Mouse (Mus musculus) forebrain, embryonic 14.5 days (tissue): Measurements from ENCODE around the gene Samd4b. TPM values are rescaled to one million over a fixed set of nuclear protein-coding genes. Genes with fewer than 3 reads are reported as not detected.

Experiments
- ATAC-seq: fragments of 200-750 bp; cut with Nextera tagmentation; 2 replicates; pipeline ENCODE4 v1.8.0; 2017; ENCODE audit warnings: mild to moderate bottlenecking, moderate library complexity
- DNase-seq: peaks from one replicate; pipeline ENCODE4 v3.0.0-alpha.2; 2015; ENCODE audit warnings: low spot score
- H3K27ac ChIP-seq: fragments of 300-500 bp; sonication (generic); 2 replicates; pipeline ENCODE4 v1.5.1; 2014; ENCODE audit warnings: low read depth, mild to moderate bottlenecking, control low read depth, low read length, moderate library complexity
- H3K27me3 ChIP-seq: fragments of 300-500 bp; sonication (generic); replicated peaks from 2 replicates; pipeline ENCODE4 v1.6.1; 2014; ENCODE audit warnings: low read length, control low read depth, mixed read lengths; ENCODE audit not compliant: control insufficient read depth, insufficient read depth
- H3K36me3 ChIP-seq: fragments of 300-500 bp; sonication (generic); 2 replicates; pipeline ENCODE4 v1.6.1; 2014; ENCODE audit warnings: low read length, control low read depth; ENCODE audit not compliant: control insufficient read depth, insufficient read depth
- H3K4me1 ChIP-seq: fragments of 300-500 bp; sonication (generic); 2 replicates; pipeline ENCODE4 v1.6.1; 2014; ENCODE audit warnings: antibody characterized with exemption, low read length, control low read depth; ENCODE audit not compliant: control insufficient read depth, insufficient read depth
- H3K4me2 ChIP-seq: fragments of 300-500 bp; sonication (generic); 2 replicates; pipeline ENCODE4 v1.6.1; 2014; ENCODE audit warnings: mild to moderate bottlenecking, control low read depth, low read length
- H3K4me3 ChIP-seq: fragments of 300-500 bp; sonication (generic); 2 replicates; pipeline ENCODE4 v1.5.1; 2014; ENCODE audit warnings: low read depth, low read length, control low read depth
- H3K9ac ChIP-seq: fragments of 300-500 bp; sonication (generic); 2 replicates; pipeline ENCODE4 v1.6.1; 2014; ENCODE audit warnings: mild to moderate bottlenecking, low read length, control low read depth, moderate library complexity
- H3K9me3 ChIP-seq: fragments of 300-500 bp; sonication (generic); replicated peaks from 2 replicates; pipeline ENCODE4 v1.6.1; 2016; ENCODE audit warnings: low read length, control low read depth, mixed read lengths; ENCODE audit not compliant: control insufficient read depth
- WGBS: fragments of 180-500 bp; shearing (Covaris S2); extraction: QIAGEN DNeasy Blood & Tissue Kit; methylation state at CpG from one replicate; pipeline ENCODE4 v1.1.7; 2014; 5-methylcytosine and 5-hydroxymethylcytosine counted together
- polyA plus RNA-seq: library from polyadenylated mRNA; unstranded; fragments of >200 nt; fragmentation: Nextera tagmentation; extraction: Ambion mirVana; gene quantifications from 2 replicates; pipeline ENCODE4 v1.2.1, GENCODE M21; 2014

Samd4b gene
- 20.1 and 24.1 TPM in 2 replicates for polyA plus RNA-seq

- H3K4me2 ChIP-seq, result peak within 1 kb of the TSS; percentile 76
- no peaks in the 10 kb centered on the region for H3K36me3 ChIP-seq
- H3K4me3 ChIP-seq, result peak within 1 kb of the TSS; percentile 57
- ATAC-seq (peak; percentile 96), DNase-seq (peak; percentile 99)
- H3K9ac ChIP-seq, result peak within 1 kb of the TSS; percentile 71
- H3K27ac ChIP-seq, result peak within 1 kb of the TSS; percentile 86
- no peaks in the 10 kb centered on the region for H3K9me3 ChIP-seq
- under 1% methylated on average over 66 of the region's 66 CpGs for WGBS
- H3K27me3 ChIP-seq, result no peaks in the 10 kb centered on the region
- H3K4me1 ChIP-seq, result peaks cover 16% of the 10 kb centered on the region
Observed at GRCm38 (mm10) chr7:28597642-28598446, at the start of gene Samd4b, which contains the start of gene Pak4. TSS of gene Samd4b (minus strand) at chr7:28598144. TSS of gene Pak4 (minus strand) at chr7:28598185.

GRCm38 (mm10) chr7:28647016-28647415 is 49.1 kb upstream of the Samd4b start:
- no peak overlapping the region for H3K4me3 ChIP-seq
- H3K27ac ChIP-seq, result no peak overlapping the region
- H3K4me1 ChIP-seq, result no peaks in the 10 kb centered on the region
- H3K4me2 ChIP-seq, result no peak overlapping the region
- H3K27me3 ChIP-seq, result no peaks in the 10 kb centered on the region
- no peaks in the 10 kb centered on the region for H3K36me3 ChIP-seq
- no peak overlapping the region for H3K9ac ChIP-seq
- DNase-seq (no peak), ATAC-seq (no peak)
- no peaks in the 10 kb centered on the region for H3K9me3 ChIP-seq
- 50% methylated on average over 7 of the region's 7 CpGs for WGBS

- WGBS, result 86% methylated on average over 2 of the region's 2 CpGs
- no peak for ATAC-seq
Observed at GRCm38 (mm10) chr7:28645947-28646475, 48.1 kb upstream of the Samd4b start.

DNA sequence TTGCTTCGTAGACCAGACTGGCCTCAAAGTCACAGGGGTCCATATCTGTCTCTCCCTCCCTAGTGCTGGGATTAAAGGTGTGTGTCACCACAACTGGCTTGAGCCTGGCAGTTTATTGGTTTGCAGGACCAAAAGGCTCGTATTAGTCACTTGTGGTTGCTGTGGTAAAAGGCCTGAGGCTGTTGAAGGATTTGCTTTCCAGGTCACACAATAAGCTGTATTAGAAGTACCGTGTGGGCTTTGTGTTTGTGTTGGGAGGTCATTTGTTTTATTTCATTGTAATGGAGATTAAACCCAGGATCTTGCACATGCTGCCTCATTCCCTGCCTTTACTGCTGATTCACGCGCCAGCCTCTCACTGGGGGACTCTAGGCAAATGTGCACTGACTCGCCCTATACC is 47.4 kb upstream of the Samd4b start:
- no peaks in the 10 kb centered on the region for H3K4me1 ChIP-seq
- H3K4me3 ChIP-seq, result no peak overlapping the region
- no peaks in the 10 kb centered on the region for H3K36me3 ChIP-seq
- H3K9ac ChIP-seq, result no peak overlapping the region
- H3K27ac ChIP-seq, result no peak overlapping the region
- H3K4me2 ChIP-seq, result no peak overlapping the region
- no peaks in the 10 kb centered on the region for H3K27me3 ChIP-seq
- ATAC-seq (no peak), DNase-seq (no peak)
- no peaks in the 10 kb centered on the region for H3K9me3 ChIP-seq
- 13% methylated on average over 6 of the region's 6 CpGs for whole genome bisulfite sequencing

More at GRCm38 (mm10) chr7:28645947-28646475, 48.1 kb upstream of the Samd4b start:
- Histone ChIP-seq H3K4me1 (no peaks in the 10 kb centered on the region), H3K27ac (no peak overlapping the region), H3K9ac (no peak overlapping the region), H3K9me3 (no peaks in the 10 kb centered on the region), H3K4me3 (no peak overlapping the region), H3K4me2 (no peak overlapping the region), H3K36me3 (no peaks in the 10 kb centered on the region), H3K27me3 (no peaks in the 10 kb centered on the region)
- no peak for DNase-seq

- Histone ChIP-seq H3K9ac (no peak overlapping the region), H3K9me3 (no peaks in the 10 kb centered on the region), H3K27me3 (no peaks in the 10 kb centered on the region), H3K36me3 (no peaks in the 10 kb centered on the region), H3K4me1 (no peaks in the 10 kb centered on the region), H3K27ac (no peak overlapping the region), H3K4me2 (no peak overlapping the region), H3K4me3 (no peak overlapping the region)
- ATAC-seq, result no peak
- DNase-seq, result no peak
- WGBS, result 89% methylated on average over 8 of the region's 8 CpGs
Observed at GRCm38 (mm10) chr7:28641546-28641945, 43.6 kb upstream of the Samd4b start.

DNA sequence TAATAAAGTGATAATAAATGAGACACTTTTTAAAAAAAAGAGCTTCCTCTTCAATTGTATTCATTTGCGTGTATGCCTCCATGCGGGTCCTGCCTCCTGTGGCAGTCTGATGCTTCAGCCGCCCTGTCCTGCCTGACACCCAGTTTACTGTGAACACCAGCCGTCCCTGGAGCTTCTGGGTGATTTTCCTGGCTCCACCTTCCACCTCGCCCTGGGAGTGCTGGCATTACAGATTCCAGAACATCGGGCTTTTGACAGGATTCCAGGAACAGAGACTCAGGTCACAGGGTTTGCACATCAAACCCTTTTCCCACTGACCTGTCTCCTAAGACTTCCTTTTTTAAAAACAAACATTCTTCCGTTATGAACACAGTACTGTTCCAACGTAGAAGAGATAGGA is 39.6 kb upstream of the Samd4b start:
- DNase-seq (no peak), ATAC-seq (no peak)
- no peak overlapping the region for H3K4me2 ChIP-seq
- no peaks in the 10 kb centered on the region for H3K27me3 ChIP-seq
- 23% methylated on average over 8 of the region's 8 CpGs for WGBS
- no peak overlapping the region for H3K4me3 ChIP-seq
- no peaks in the 10 kb centered on the region for H3K36me3 ChIP-seq
- no peaks in the 10 kb centered on the region for H3K9me3 ChIP-seq
- H3K9ac ChIP-seq, result no peak overlapping the region
- H3K27ac ChIP-seq, result no peak overlapping the region
- no peaks in the 10 kb centered on the region for H3K4me1 ChIP-seq

DNA sequence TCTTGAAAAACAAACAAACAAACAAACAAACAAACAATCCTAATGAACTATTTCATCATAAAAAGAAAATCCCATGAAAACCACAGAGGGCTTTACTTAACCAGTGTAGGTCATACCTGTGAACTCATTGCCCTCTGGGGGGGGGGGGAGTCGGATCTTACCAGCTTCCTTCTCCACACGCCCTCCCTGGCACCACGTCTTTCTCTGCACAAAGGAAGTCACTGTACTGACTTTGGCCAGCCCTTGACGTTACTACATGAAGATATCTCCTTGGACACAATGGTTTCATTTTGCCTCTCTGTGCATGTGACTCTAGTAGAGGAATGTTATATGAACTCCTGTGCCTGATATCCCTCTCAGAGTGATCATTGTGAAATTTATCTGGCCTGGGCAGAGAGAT is 36.2 kb upstream of the Samd4b start:
- Histone ChIP-seq H3K36me3 (no peaks in the 10 kb centered on the region), H3K4me3 (no peak overlapping the region), H3K9me3 (no peaks in the 10 kb centered on the region), H3K27me3 (peaks cover 25% of the 10 kb centered on the region), H3K27ac (no peak overlapping the region), H3K4me2 (no peak overlapping the region), H3K4me1 (no peaks in the 10 kb centered on the region), H3K9ac (no peak overlapping the region)
- no peak for ATAC-seq
- DNase-seq, result no peak
- WGBS, result 67% methylated on average over 4 of the region's 4 CpGs

GRCm38 (mm10) chr7:28631073-28631472 is 33.1 kb upstream of the Samd4b start, which contains the start of gene Acp7:
TSS of gene Acp7 (minus strand) at chr7:28631332.
- no peak for ATAC-seq
- H3K4me3 ChIP-seq, result peak within 1 kb of the TSS; percentile 12
- H3K9ac ChIP-seq, result 0 out of 2 replicates have a peak within 1 kb of the TSS, but pooled peaks have one; percentile 35

DNA sequence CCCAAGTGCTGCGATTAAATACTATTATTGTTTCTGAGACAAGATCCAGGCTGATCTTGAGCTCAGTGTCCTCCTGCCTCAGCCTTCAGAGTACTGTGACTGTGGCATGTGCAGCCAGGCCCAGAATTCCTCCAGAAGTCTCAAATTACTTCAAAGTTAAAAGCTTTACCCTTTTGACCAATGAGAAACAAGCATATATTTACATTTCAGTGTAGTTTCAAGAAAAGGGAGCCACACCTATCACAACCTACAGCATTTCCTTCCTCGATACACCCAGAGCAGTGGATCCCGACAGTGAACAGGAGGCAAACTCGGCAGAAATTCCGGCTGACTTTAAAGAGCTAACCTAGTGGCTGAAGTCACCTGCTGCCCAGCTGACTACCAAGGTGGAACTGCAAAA is 26.8 kb upstream of the Samd4b start:
- H3K27me3 ChIP-seq, result peaks cover 12% of the 10 kb centered on the region; the same call in 1 of the 2 replicates
- H3K4me3 ChIP-seq, result no peak overlapping the region
- no peak overlapping the region for H3K4me2 ChIP-seq
- no peak overlapping the region for H3K27ac ChIP-seq
- WGBS, result 88% methylated on average over 5 of the region's 5 CpGs
- no peaks in the 10 kb centered on the region for H3K4me1 ChIP-seq
- H3K9ac ChIP-seq, result no peak overlapping the region
- ATAC-seq, result no peak
- H3K9me3 ChIP-seq, result no peaks in the 10 kb centered on the region
- no peak for DNase-seq
- no peaks in the 10 kb centered on the region for H3K36me3 ChIP-seq

More at GRCm38 (mm10) chr7:28631073-28631472, 33.1 kb upstream of the Samd4b start, which contains the start of gene Acp7:
- no peaks in the 10 kb centered on the region for H3K36me3 ChIP-seq
- 36% methylated on average over 10 of the region's 10 CpGs for WGBS
- H3K9me3 ChIP-seq, result no peaks in the 10 kb centered on the region
- DNase-seq, result no peak
- peaks cover 30% of the 10 kb centered on the region for H3K27me3 ChIP-seq
- no peak within 1 kb of the TSS for H3K27ac ChIP-seq
- H3K4me2 ChIP-seq, result peak within 1 kb of the TSS; percentile 34
- no peaks in the 10 kb centered on the region for H3K4me1 ChIP-seq
